Mouse (Mus musculus): ENCODE measurements around the gene Gna12.

The Gna12 gene

GRCm38 (mm10) chr5:140753223-140753622, 77.0 kb downstream of the Gna12 start:
- no peak for DNase-seq (ENCODE audit: low spot score in 2 of 2)

- DNase-seq (ENCODE audit: low spot score in 2 of 2) = no peak
Measured at GRCm38 (mm10) chr5:140752639-140753038, 77.6 kb downstream of the Gna12 start.

GRCm38 (mm10) chr5:140752041-140752440, 78.2 kb downstream of the Gna12 start:
- no peak for DNase-seq (ENCODE audit: low spot score in 2 of 2)

GRCm38 (mm10) chr5:140750925-140751324, 79.3 kb downstream of the Gna12 start:
- DNase-seq (ENCODE audit: low spot score in 2 of 2) = no peak

- peak; percentile 58 to 66 for DNase-seq (ENCODE audit: low spot score in 2 of 2)
Measured at GRCm38 (mm10) chr5:140749062-140749875, 81.0 kb downstream of the Gna12 start.

- peak in 1 of 2 experiments; percentile 29 for DNase-seq (ENCODE audit: low spot score in 2 of 2)
Measured at GRCm38 (mm10) chr5:140748425-140748824, 81.8 kb downstream of the Gna12 start.

- DNase-seq (ENCODE audit: low spot score in 2 of 2) = no peak
Measured at GRCm38 (mm10) chr5:140743706-140744131, 86.5 kb downstream of the Gna12 start.

GRCm38 (mm10) chr5:140741877-140742276, 88.4 kb downstream of the Gna12 start:
- no peak for DNase-seq (ENCODE audit: low spot score in 2 of 2)

GRCm38 (mm10) chr5:140741040-140741439, 89.2 kb downstream of the Gna12 start:
- DNase-seq (ENCODE audit: low spot score in 2 of 2) = no peak

- DNase-seq (ENCODE audit: low spot score in 2 of 2) = no peak
Measured at GRCm38 (mm10) chr5:140739813-140740212, 90.4 kb downstream of the Gna12 start.

- DNase-seq (ENCODE audit: low spot score in 2 of 2) = no peak
Measured at GRCm38 (mm10) chr5:140736166-140736565, 94.1 kb downstream of the Gna12 start.

GRCm38 (mm10) chr5:140735297-140735696, 94.9 kb downstream of the Gna12 start:
- peak in 1 of 2 experiments; percentile 15 for DNase-seq (ENCODE audit: low spot score in 2 of 2)

GRCm38 (mm10) chr5:140733336-140733735, 96.9 kb downstream of the Gna12 start:
- DNase-seq (ENCODE audit: low spot score in 2 of 2) = no peak

GRCm38 (mm10) chr5:140732195-140732594, 98.0 kb downstream of the Gna12 start:
- DNase-seq (ENCODE audit: low spot score in 2 of 2) = no peak

- no peak for DNase-seq (ENCODE audit: low spot score in 2 of 2)
Measured at GRCm38 (mm10) chr5:140731040-140731797, 99.0 kb downstream of the Gna12 start.

GRCm38 (mm10) chr5:140726946-140727740, 103.1 kb downstream of the Gna12 start:
- no peak for DNase-seq (ENCODE audit: low spot score in 2 of 2)

GRCm38 (mm10) chr5:140726062-140726839, 104.0 kb downstream of the Gna12 start:
- no peak for DNase-seq (ENCODE audit: low spot score in 2 of 2)

- no peak for DNase-seq (ENCODE audit: low spot score in 2 of 2)
Measured at GRCm38 (mm10) chr5:140723822-140724221, 106.4 kb downstream of the Gna12 start, which contains the start of gene Amz1. Gene Amz1, plus strand, starts transcription at chr5:140724127.

GRCm38 (mm10) chr5:140722121-140722520, 108.1 kb downstream of the Gna12 start:
- DNase-seq (ENCODE audit: low spot score in 2 of 2) = no peak

GRCm38 (mm10) chr5:140720773-140721172, 109.5 kb downstream of the Gna12 start:
- no peak for DNase-seq (ENCODE audit: low spot score in 2 of 2)

GRCm38 (mm10) chr5:140711040-140711439, 119.2 kb downstream of the Gna12 start:
- no peak for DNase-seq (ENCODE audit: low spot score in 2 of 2)

Measured in urinary bladder, postnatal 36 days (tissue).